Mouse (Mus musculus) hindbrain, embryonic 15.5 days (tissue): Measurements from ENCODE around the gene Hoxc11. TPM values are rescaled to one million over a fixed set of nuclear protein-coding genes. Genes with fewer than 3 reads are reported as not detected.

Source experiments
- ATAC-seq: fragments of 200-750 bp; cut with Nextera tagmentation; 2 replicates; pipeline ENCODE4 v1.8.0; 2017; ENCODE audit warnings: low read depth, moderate number of reproducible peaks, moderate TSS enrichment; ENCODE audit not compliant: low FRiP score
- H3K27ac ChIP-seq: fragments of 300-500 bp; sonication (generic); replicated peaks from 2 replicates; pipeline ENCODE4 v1.5.1; 2015; ENCODE audit warnings: mild to moderate bottlenecking, inconsistent platforms
- H3K27me3 ChIP-seq: fragments of 300-500 bp; sonication (generic); 2 replicates; pipeline ENCODE4 v1.6.1; 2015; ENCODE audit warnings: control low read depth, inconsistent platforms
- H3K36me3 ChIP-seq: fragments of 300-500 bp; sonication (generic); 2 replicates; pipeline ENCODE4 v1.6.1; 2015; ENCODE audit warnings: control low read depth, inconsistent platforms
- H3K4me1 ChIP-seq: fragments of 300-500 bp; sonication (generic); replicated peaks from 2 replicates; pipeline ENCODE4 v1.6.1; 2015; ENCODE audit warnings: control low read depth, inconsistent platforms
- H3K4me2 ChIP-seq: fragments of 300-500 bp; sonication (generic); 2 replicates; pipeline ENCODE4 v1.6.1; 2015; ENCODE audit warnings: moderate library complexity, mild to moderate bottlenecking, inconsistent platforms
- H3K4me3 ChIP-seq: fragments of 300-500 bp; sonication (generic); 2 replicates; pipeline ENCODE4 v1.5.1; 2015; ENCODE audit warnings: mild to moderate bottlenecking, inconsistent platforms
- H3K9ac ChIP-seq: fragments of 300-500 bp; sonication (generic); 2 replicates; pipeline ENCODE4 v1.6.1; 2015; ENCODE audit warnings: inconsistent platforms
- H3K9me3 ChIP-seq: fragments of 300-500 bp; sonication (generic); 2 replicates; pipeline ENCODE4 v1.6.1; 2016; ENCODE audit warnings: control low read depth, inconsistent platforms
- WGBS: fragments of 180-500 bp; shearing (Covaris S2); methylation state at CpG from one replicate; pipeline ENCODE4 v1.1.7; 2015; 5-methylcytosine and 5-hydroxymethylcytosine counted together
- polyA plus RNA-seq: library from polyadenylated mRNA; unstranded; fragments of >200 nt; fragmentation: Nextera tagmentation; extraction: Ambion mirVana; gene quantifications from 2 replicates; pipeline ENCODE4 v1.2.1, GENCODE M21; 2015

Gene Hoxc11
- polyA plus RNA-seq, 1 experiment from 2014 or later, result not detected

GRCm38 (mm10) chr15:102997431-102997830, 43.2 kb downstream of the Hoxc11 start:
- ATAC-seq, result no peak
- no peak overlapping the region for H3K4me2 ChIP-seq
- H3K27ac ChIP-seq, result no peak overlapping the region
- H3K36me3 ChIP-seq, result no peaks in the 10 kb centered on the region
- 1% methylated on average over 3 of the region's 3 CpGs for WGBS
- no peak overlapping the region for H3K4me3 ChIP-seq
- no peaks in the 10 kb centered on the region for H3K9me3 ChIP-seq
- no peak overlapping the region for H3K9ac ChIP-seq
- H3K27me3 ChIP-seq, result peaks cover 95% of the 10 kb centered on the region
- H3K4me1 ChIP-seq, result peaks cover 9% of the 10 kb centered on the region

DNA sequence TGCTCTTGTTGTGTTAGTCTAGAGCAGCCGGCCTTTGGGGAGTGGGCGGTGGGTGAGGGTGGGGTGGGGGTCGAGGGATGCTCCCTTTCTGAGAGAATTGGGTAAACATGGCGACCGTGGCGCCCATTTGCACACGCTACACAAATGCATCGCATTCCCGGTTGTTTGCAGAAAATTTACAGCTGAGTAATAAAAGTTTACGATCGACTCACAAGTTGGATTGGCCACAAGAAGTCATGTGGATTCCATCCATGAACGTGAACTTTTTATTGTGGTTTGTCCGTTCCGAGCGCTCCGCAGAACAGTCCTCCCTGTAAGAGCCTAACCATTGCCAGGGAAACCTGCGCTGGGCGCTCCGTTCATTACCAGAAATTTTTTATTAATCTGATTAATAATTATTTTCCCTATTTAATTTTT, 43.7 kb downstream of the Hoxc11 start, which contains the start of gene Hoxc6:
TSS of gene Hoxc6 (plus strand) at position 319 of the 417 bp plus-strand sequence.
- Histone ChIP-seq H3K4me1 (peaks cover 9% of the 10 kb centered on the region), H3K27ac (no peak within 1 kb of the TSS)

GRCm38 (mm10) chr15:102998608-102999182, 44.5 kb downstream of the Hoxc11 start:
- no peaks in the 10 kb centered on the region for H3K36me3 ChIP-seq
- H3K4me3 ChIP-seq, result peak overlapping the region; percentile 35
- H3K4me1 ChIP-seq, result peaks cover 9% of the 10 kb centered on the region
- 0 out of 2 replicates have a peak, but pooled peaks have one; percentile 11 for ATAC-seq
- no peak overlapping the region for H3K27ac ChIP-seq
- no peak overlapping the region for H3K9ac ChIP-seq
- WGBS, result 1% methylated on average over 19 of the region's 19 CpGs
- H3K4me2 ChIP-seq, result peak overlapping the region; percentile 59
- H3K27me3 ChIP-seq, result peaks cover 96% of the 10 kb centered on the region
- H3K9me3 ChIP-seq, result no peaks in the 10 kb centered on the region

More for the DNA sequence above, 43.7 kb downstream of the Hoxc11 start, which contains the start of gene Hoxc6:
- H3K4me3 ChIP-seq, result peak within 1 kb of the TSS; percentile 35
- no peaks in the 10 kb centered on the region for H3K36me3 ChIP-seq
- 3% methylated on average over 19 of the region's 19 CpGs for WGBS
- H3K4me2 ChIP-seq, result peak within 1 kb of the TSS; percentile 59
- no peak within 1 kb of the TSS for H3K9ac ChIP-seq
- ATAC-seq, result no peak
- peaks cover 95% of the 10 kb centered on the region for H3K27me3 ChIP-seq
- H3K9me3 ChIP-seq, result no peaks in the 10 kb centered on the region

DNA sequence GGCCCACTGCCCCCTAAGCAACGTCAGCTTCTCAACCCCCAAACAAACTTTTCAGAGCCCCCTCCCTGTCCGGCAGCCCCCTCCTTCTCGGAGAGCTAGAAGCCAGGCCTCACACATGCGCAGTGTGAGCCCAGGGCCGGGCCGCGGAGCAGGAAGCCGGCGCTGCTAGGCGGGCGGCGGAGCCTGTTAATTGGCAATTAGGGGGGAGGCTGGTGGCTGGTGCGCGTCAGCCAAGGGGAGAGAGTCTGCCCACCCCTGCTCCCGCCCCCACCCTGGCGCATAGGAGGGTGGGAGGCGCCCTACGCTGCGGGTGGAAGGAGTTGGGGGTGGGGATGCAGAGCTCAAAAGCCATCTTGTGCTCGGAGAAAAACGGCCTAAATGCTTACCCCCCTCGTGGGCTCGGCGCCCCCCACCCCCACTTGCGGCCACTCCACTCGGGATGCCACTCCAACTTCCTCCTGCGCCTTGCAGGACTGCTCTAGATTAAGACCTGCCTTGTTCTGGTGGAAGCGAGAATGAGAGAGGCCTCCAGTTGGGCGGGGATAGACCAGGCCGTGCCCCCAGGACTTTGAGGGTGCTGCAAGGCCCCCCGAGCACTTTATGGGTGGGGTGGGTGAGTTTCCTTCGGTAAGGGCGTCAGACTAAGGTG, 45.1 kb downstream of the Hoxc11 start:
- Histone ChIP-seq H3K9me3 (no peaks in the 10 kb centered on the region), H3K36me3 (no peaks in the 10 kb centered on the region), H3K9ac (no peak overlapping the region), H3K4me1 (peaks cover 9% of the 10 kb centered on the region), H3K27ac (no peak overlapping the region), H3K4me2 (peak overlapping the region; percentile 59), H3K27me3 (peaks cover 97% of the 10 kb centered on the region), H3K4me3 (peak overlapping the region; percentile 35)
- ATAC-seq, result peak; percentile 38; the same call in 1 of the 2 replicates
- WGBS, result under 1% methylated on average over 22 of the region's 33 CpGs

GRCm38 (mm10) chr15:102999955-103000354, 45.7 kb downstream of the Hoxc11 start:
- no peaks in the 10 kb centered on the region for H3K36me3 ChIP-seq
- no peak overlapping the region for H3K4me3 ChIP-seq
- no peaks in the 10 kb centered on the region for H3K9me3 ChIP-seq
- no peak overlapping the region for H3K27ac ChIP-seq
- no peak overlapping the region for H3K9ac ChIP-seq
- 1% methylated on average over 11 of the region's 11 CpGs for WGBS
- H3K27me3 ChIP-seq, result peaks cover 97% of the 10 kb centered on the region
- peaks cover 9% of the 10 kb centered on the region for H3K4me1 ChIP-seq
- no peak for ATAC-seq
- no peak overlapping the region for H3K4me2 ChIP-seq

DNA sequence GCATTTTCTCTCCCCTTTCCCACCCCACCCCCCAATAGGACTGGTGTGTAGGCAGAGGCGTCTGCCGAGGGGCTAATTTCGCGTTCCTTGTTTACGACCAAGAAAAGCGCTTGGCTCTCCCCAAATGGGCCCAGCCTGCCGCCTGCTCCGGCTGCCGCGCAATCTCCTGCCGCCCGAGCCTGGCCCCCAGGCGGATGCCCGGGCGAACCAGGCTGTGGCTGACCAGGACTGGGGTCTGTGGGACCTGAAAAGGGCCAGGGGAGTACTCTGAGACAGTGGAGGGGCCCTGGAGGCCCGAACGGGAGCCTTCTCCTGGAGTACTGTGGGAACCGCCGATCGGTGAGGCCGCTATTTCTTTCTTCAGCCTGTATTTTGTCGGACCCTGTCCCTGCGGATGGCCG, 46.3 kb downstream of the Hoxc11 start:
- H3K4me1 ChIP-seq, result peaks cover 9% of the 10 kb centered on the region
- H3K27me3 ChIP-seq, result peaks cover 97% of the 10 kb centered on the region
- no peaks in the 10 kb centered on the region for H3K9me3 ChIP-seq
- 1% methylated on average over 24 of the region's 24 CpGs for WGBS
- H3K36me3 ChIP-seq, result no peaks in the 10 kb centered on the region
- no peak overlapping the region for H3K9ac ChIP-seq
- H3K4me2 ChIP-seq, result 0 out of 2 replicates have a peak overlapping the region, but pooled peaks have one; percentile 4
- H3K27ac ChIP-seq, result no peak overlapping the region
- no peak for ATAC-seq
- 0 out of 2 replicates have a peak overlapping the region, but pooled peaks have one; percentile 6 for H3K4me3 ChIP-seq

GRCm38 (mm10) chr15:103001370-103001769, 47.1 kb downstream of the Hoxc11 start:
- 14% methylated on average over 2 of the region's 2 CpGs for WGBS
- Histone ChIP-seq H3K27ac (no peak overlapping the region), H3K4me2 (no peak overlapping the region), H3K36me3 (no peaks in the 10 kb centered on the region), H3K27me3 (peaks cover 99% of the 10 kb centered on the region), H3K9me3 (no peaks in the 10 kb centered on the region), H3K4me3 (no peak overlapping the region), H3K4me1 (peaks cover 9% of the 10 kb centered on the region), H3K9ac (no peak overlapping the region)
- no peak for ATAC-seq

DNA sequence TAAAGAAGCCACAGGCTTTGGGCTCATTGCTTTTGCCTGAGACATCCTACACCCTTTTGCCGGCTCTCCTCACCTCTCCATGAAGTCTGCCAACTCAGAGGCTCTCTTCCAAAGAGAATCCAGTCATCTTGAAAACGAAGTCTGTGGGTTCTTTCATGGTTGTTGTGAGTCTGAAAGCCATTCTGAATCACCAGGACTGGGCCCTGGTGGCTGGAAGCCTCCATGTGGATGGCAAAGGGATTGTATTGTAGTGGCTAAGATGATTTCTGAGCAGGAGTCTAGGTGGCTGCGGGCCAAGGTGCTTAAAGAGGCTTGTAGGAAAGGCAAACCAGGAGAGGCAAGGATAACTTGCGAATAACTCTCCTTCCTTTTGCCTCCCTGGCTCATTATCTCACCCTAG, 47.9 kb downstream of the Hoxc11 start:
- peaks cover 9% of the 10 kb centered on the region for H3K4me1 ChIP-seq
- ATAC-seq, result no peak
- H3K27ac ChIP-seq, result no peak overlapping the region
- H3K9me3 ChIP-seq, result no peaks in the 10 kb centered on the region
- H3K9ac ChIP-seq, result no peak overlapping the region
- H3K4me2 ChIP-seq, result no peak overlapping the region
- no peaks in the 10 kb centered on the region for H3K36me3 ChIP-seq
- no peak overlapping the region for H3K4me3 ChIP-seq
- peaks cover 99% of the 10 kb centered on the region for H3K27me3 ChIP-seq
- 10% methylated on average over 4 of the region's 4 CpGs for WGBS

GRCm38 (mm10) chr15:103002821-103003448, 48.7 kb downstream of the Hoxc11 start:
- Histone ChIP-seq H3K27me3 (peaks cover 99% of the 10 kb centered on the region), H3K9ac (no peak overlapping the region), H3K4me3 (no peak overlapping the region), H3K36me3 (no peaks in the 10 kb centered on the region), H3K4me2 (no peak overlapping the region), H3K27ac (no peak overlapping the region), H3K4me1 (peaks cover 9% of the 10 kb centered on the region), H3K9me3 (no peaks in the 10 kb centered on the region)
- 5% methylated on average over 13 of the region's 13 CpGs for WGBS
- ATAC-seq, result no peak

GRCm38 (mm10) chr15:103005308-103005707, 51.1 kb downstream of the Hoxc11 start:
- Histone ChIP-seq H3K27me3 (peaks cover 99% of the 10 kb centered on the region), H3K9ac (no peak overlapping the region), H3K4me2 (no peak overlapping the region), H3K9me3 (no peaks in the 10 kb centered on the region), H3K27ac (no peak overlapping the region), H3K36me3 (no peaks in the 10 kb centered on the region), H3K4me3 (no peak overlapping the region), H3K4me1 (no peaks in the 10 kb centered on the region)
- ATAC-seq, result no peak
- 3% methylated on average over 17 of the region's 17 CpGs for WGBS

GRCm38 (mm10) chr15:103005797-103006196, 51.6 kb downstream of the Hoxc11 start:
- Histone ChIP-seq H3K36me3 (no peaks in the 10 kb centered on the region), H3K27ac (no peak overlapping the region), H3K4me2 (no peak overlapping the region), H3K27me3 (peaks cover 97% of the 10 kb centered on the region), H3K9me3 (no peaks in the 10 kb centered on the region), H3K4me1 (no peaks in the 10 kb centered on the region), H3K9ac (no peak overlapping the region), H3K4me3 (no peak overlapping the region)
- no peak for ATAC-seq
- WGBS, result 7% methylated on average over 5 of the region's 5 CpGs

DNA sequence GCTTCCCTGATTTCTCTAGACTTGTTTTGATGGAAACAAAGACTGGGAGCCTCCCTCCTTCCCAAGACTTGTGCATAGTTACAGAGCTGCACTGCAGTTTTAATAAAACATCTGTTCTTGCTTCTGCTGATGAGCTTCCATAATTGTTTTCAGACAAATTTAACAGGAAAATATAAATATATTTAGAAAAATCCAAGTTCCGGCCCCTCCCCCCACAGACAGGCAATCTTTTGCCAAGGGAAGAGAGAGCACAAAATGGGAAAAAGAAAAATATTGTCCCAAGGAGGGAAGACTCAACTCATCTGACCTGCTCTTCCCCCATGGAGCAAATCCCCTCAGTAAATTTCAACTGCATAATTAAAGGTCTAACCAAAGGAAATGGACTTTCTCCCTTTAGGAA, 52.1 kb downstream of the Hoxc11 start:
- no peak for ATAC-seq
- Histone ChIP-seq H3K4me2 (no peak overlapping the region), H3K27ac (no peak overlapping the region), H3K4me1 (no peaks in the 10 kb centered on the region), H3K4me3 (no peak overlapping the region), H3K9me3 (no peaks in the 10 kb centered on the region), H3K36me3 (no peaks in the 10 kb centered on the region), H3K9ac (no peak overlapping the region), H3K27me3 (peaks cover 94% of the 10 kb centered on the region)
- WGBS, result 13% methylated on average over 1 of the region's 1 CpGs
